Mouse (Mus musculus): ENCODE data around the gene 9330182L06Rik. TPM values are rescaled to one million over a fixed set of nuclear protein-coding genes. Genes with fewer than 3 reads are reported as not detected.

Gene 9330182L06Rik
- polyA plus RNA-seq (2011; ENCODE audit: insufficient read length, low read depth, missing spikeins) = 2.6 and 2.8 TPM in 2 replicates

- Histone ChIP-seq H3K27ac (ENCODE audit: insufficient read depth, low read length) (no peak within 1 kb of the TSS), H3K4me1 (ENCODE audit: control insufficient read depth, insufficient read depth, low read length) (no peaks in the 10 kb centered on the region; the same call in 1 of the 2 replicates), H3K4me3 (ENCODE audit: insufficient read depth, low read length) (peak within 1 kb of the TSS; percentile 55)
- TF ChIP-seq POLR2A (IDR thresholded peaks at IDR 0.05; ENCODE audit: low read depth, low read length) (peak; percentile 46; the same call in 1 of the 2 replicates), CTCF (IDR thresholded peaks at IDR 0.05; ENCODE audit: borderline replicate concordance, insufficient read depth, low read length) (no peak)
Observed at GRCm38 (mm10) chr5:9265586-9266279, at the start of gene 9330182L06Rik. 9330182L06Rik (plus strand) TSS chr5:9266118.

DNA sequence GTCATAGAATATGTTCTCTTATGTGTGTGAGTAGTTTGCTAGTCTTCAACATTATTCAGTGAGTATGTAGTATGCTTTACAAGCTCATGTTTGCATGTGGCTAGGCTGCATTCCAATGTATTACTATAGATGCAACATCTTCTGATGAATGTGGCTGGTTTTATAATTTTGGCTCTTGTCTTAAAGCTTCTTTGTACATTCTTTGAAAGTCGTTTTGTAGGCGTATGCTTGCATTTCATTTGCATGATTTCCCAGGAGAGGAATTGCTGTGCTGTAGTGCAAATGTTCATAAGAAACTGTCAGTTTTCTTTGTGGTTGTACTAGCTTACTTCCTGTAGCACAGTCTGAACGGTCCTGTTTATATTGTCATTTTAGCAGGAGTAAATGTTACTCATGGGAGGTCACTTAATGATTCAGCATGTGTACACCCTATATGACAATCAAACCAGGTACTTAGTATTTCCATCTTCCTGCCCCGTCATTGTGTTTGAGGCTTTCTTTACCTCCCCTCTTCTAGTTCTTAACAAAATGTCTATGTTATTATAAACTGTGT, 38.4 kb upstream of the 9330182L06Rik start:
- no peak overlapping the region for H3K4me3 ChIP-seq (ENCODE audit: insufficient read depth, low read length)
- H3K4me1 ChIP-seq (ENCODE audit: control insufficient read depth, insufficient read depth, low read length) = no peaks in the 10 kb centered on the region
- H3K27ac ChIP-seq (ENCODE audit: insufficient read depth, low read length) = no peak overlapping the region
- no peak for TF ChIP-seq CTCF (IDR thresholded peaks at IDR 0.05; ENCODE audit: borderline replicate concordance, insufficient read depth, low read length)

DNA sequence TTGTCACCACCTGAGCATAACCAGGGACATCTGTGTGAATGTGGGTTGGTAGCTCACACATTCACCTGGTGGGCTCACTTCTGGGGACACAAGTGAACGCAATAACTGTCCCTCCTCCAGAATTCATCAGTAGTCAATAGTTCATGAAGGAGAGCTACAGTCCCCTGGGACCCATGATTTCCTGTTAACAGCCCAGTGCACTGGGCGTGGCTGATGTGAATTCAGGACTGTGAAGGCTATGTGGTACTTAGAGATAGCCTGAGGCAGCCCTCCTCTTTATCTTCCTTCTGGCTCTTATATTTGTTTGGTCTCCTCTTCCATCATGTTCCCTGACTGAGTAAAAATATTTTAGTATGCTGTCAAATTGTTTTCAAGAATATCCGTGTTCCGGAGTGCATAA, 1.6 kb upstream of the 9330182L06Rik start:
- H3K4me1 ChIP-seq (ENCODE audit: control insufficient read depth, insufficient read depth, low read length) = no peaks in the 10 kb centered on the region; the same call in 1 of the 2 replicates
- TF ChIP-seq POLR2A (IDR thresholded peaks at IDR 0.05; ENCODE audit: low read depth, low read length) (no peak), CTCF (IDR thresholded peaks at IDR 0.05; ENCODE audit: borderline replicate concordance, insufficient read depth, low read length) (no peak)
- H3K4me3 ChIP-seq (ENCODE audit: insufficient read depth, low read length) = no peak overlapping the region
- H3K27ac ChIP-seq (ENCODE audit: insufficient read depth, low read length) = no peak overlapping the region

DNA sequence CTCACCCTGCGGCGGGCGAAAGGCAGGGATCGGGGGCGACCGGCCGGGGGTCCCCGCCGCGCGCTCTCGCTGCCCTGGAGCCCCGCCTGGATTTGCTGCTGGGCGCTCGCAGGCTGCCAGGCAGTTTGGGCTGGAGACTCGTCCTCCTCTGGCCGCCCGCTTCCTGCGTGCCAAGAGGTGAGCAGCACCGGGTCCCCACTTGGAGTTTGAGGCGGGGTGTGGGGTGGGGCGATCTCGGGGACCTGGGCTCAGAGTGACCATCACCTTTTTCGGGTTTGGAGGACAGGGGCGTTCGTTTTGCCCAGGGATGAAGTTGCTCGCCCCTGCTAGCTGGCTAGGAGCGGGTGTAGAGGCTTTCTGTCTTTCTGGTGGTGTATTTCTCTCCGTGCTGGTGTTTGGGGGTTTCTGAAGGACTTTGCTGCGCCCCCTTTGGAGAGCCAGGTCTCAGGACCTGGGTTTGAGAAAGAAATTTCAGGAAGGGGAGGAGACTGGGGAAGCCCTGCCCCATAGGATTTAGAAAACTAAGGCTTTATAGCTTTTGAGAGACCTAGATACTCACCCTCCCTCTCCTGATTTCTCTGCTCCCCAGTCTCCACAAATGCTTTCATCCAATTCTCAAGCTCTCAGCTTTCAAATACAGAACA, 484 bp downstream of the 9330182L06Rik start:
- TF ChIP-seq CTCF (IDR thresholded peaks at IDR 0.05; ENCODE audit: borderline replicate concordance, insufficient read depth, low read length) (no peak), POLR2A (IDR thresholded peaks at IDR 0.05; ENCODE audit: low read depth, low read length) (no peak)
- no peaks in the 10 kb centered on the region; the same call in 1 of the 2 replicates for H3K4me1 ChIP-seq (ENCODE audit: control insufficient read depth, insufficient read depth, low read length)
- no peak overlapping the region for H3K27ac ChIP-seq (ENCODE audit: insufficient read depth, low read length)
- H3K4me3 ChIP-seq (ENCODE audit: insufficient read depth, low read length) = peak overlapping the region; percentile 55

DNA sequence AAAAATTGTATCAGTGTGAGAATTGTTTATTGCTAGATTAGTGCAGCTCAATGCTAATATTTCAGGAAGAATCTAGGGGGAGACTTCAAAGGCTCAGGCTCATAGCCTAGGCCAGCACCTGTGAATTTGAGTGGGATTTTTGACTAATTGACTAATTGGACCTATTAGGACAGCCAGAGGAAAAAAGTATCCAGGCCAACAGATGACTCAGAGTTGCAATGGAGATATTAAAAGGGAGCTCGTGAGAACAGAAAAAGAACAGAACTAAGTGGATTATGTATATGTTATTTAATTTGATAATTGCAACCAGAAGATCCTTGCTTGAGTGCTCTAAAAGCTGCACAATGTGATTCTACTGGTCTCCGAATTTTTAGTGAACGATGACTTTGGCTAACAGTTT, 3.7 kb downstream of the 9330182L06Rik start:
- TF ChIP-seq CTCF (IDR thresholded peaks at IDR 0.05; ENCODE audit: borderline replicate concordance, insufficient read depth, low read length) (no peak), POLR2A (IDR thresholded peaks at IDR 0.05; ENCODE audit: low read depth, low read length) (no peak)
- H3K4me1 ChIP-seq (ENCODE audit: control insufficient read depth, insufficient read depth, low read length) = no peaks in the 10 kb centered on the region; the same call in 1 of the 2 replicates
- no peak overlapping the region for H3K27ac ChIP-seq (ENCODE audit: insufficient read depth, low read length)
- no peak overlapping the region for H3K4me3 ChIP-seq (ENCODE audit: insufficient read depth, low read length)

- TF ChIP-seq CTCF (IDR thresholded peaks at IDR 0.05; ENCODE audit: borderline replicate concordance, insufficient read depth, low read length) (no peak), POLR2A (IDR thresholded peaks at IDR 0.05; ENCODE audit: low read depth, low read length) (no peak)
- Histone ChIP-seq H3K4me3 (ENCODE audit: insufficient read depth, low read length) (no peak overlapping the region), H3K4me1 (ENCODE audit: control insufficient read depth, insufficient read depth, low read length) (no peaks in the 10 kb centered on the region), H3K27ac (ENCODE audit: insufficient read depth, low read length) (no peak overlapping the region)
Observed at GRCm38 (mm10) chr5:9272976-9273375, 7.1 kb downstream of the 9330182L06Rik start.

- Histone ChIP-seq H3K27ac (ENCODE audit: insufficient read depth, low read length) (no peak overlapping the region), H3K4me1 (ENCODE audit: control insufficient read depth, insufficient read depth, low read length) (0 out of 2 replicates have a peak, but pooled peaks cover 2% of the 10 kb centered on the region), H3K4me3 (ENCODE audit: insufficient read depth, low read length) (no peak overlapping the region)
- no peak for TF ChIP-seq CTCF (IDR thresholded peaks at IDR 0.05; ENCODE audit: borderline replicate concordance, insufficient read depth, low read length)
- no peak for TF ChIP-seq POLR2A (IDR thresholded peaks at IDR 0.05; ENCODE audit: low read depth, low read length)
Observed at GRCm38 (mm10) chr5:9295777-9296549, 30.0 kb downstream of the 9330182L06Rik start.

DNA sequence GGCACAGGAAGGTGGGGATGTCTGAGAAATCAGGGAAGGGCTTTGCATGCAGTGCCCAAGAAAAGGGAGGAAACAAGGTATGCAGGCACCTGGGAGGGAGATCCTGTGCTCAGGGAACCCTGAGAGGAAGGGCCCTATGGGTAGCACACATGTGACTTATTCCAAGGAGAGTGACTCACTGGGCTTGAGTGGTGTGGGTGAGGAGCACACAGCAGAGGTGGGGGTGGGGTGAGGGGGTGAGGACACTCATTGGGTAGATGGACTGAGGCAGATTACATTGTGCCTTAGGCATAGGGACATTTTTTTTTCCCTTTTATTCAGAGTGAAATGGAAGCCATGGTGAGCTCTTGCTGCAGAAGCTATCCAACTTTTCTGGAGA, 30.6 kb downstream of the 9330182L06Rik start:
- Histone ChIP-seq H3K4me3 (ENCODE audit: insufficient read depth, low read length) (no peak overlapping the region), H3K27ac (ENCODE audit: insufficient read depth, low read length) (no peak overlapping the region), H3K4me1 (ENCODE audit: control insufficient read depth, insufficient read depth, low read length) (0 out of 2 replicates have a peak, but pooled peaks cover 2% of the 10 kb centered on the region)
- TF ChIP-seq POLR2A (IDR thresholded peaks at IDR 0.05; ENCODE audit: low read depth, low read length) = no peak
- no peak for TF ChIP-seq CTCF (IDR thresholded peaks at IDR 0.05; ENCODE audit: borderline replicate concordance, insufficient read depth, low read length)

DNA sequence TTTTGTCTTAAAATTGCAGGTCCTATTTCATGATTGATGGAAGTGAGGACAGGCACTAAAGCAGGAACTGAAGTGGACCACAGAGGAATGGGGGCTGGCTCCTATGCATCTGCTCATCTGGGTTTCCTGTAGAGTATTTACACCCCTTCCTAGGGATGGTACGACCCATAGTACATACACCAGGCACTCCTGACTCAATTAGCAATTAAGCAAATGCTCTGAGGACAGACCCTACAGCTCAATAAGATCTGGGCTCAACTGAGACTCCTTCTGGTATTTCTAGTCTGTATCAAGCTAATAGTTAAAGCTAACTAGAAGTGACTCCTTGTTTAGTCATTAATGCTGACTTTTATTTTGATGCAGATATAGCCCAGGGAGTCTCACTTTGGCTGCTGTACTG, 60.9 kb downstream of the 9330182L06Rik start:
- no peak for TF ChIP-seq POLR2A (IDR thresholded peaks at IDR 0.05; ENCODE audit: low read depth, low read length)
- TF ChIP-seq CTCF (IDR thresholded peaks at IDR 0.05; ENCODE audit: borderline replicate concordance, insufficient read depth, low read length) = no peak
- H3K27ac ChIP-seq (ENCODE audit: insufficient read depth, low read length) = no peak overlapping the region

More for the DNA sequence above, 60.9 kb downstream of the 9330182L06Rik start:
- Histone ChIP-seq H3K4me3 (ENCODE audit: insufficient read depth, low read length) (no peak overlapping the region), H3K4me1 (ENCODE audit: control insufficient read depth, insufficient read depth, low read length) (no peaks in the 10 kb centered on the region)
